Mouse (Mus musculus): ENCODE measurements around the gene Adra2b. TPM values are rescaled to one million over a fixed set of nuclear protein-coding genes. Genes with fewer than 3 reads are reported as not detected.

Adra2b gene
- total RNA-seq, 2 experiments from 2014 or later: 0.84 to 1.1 TPM

DNA sequence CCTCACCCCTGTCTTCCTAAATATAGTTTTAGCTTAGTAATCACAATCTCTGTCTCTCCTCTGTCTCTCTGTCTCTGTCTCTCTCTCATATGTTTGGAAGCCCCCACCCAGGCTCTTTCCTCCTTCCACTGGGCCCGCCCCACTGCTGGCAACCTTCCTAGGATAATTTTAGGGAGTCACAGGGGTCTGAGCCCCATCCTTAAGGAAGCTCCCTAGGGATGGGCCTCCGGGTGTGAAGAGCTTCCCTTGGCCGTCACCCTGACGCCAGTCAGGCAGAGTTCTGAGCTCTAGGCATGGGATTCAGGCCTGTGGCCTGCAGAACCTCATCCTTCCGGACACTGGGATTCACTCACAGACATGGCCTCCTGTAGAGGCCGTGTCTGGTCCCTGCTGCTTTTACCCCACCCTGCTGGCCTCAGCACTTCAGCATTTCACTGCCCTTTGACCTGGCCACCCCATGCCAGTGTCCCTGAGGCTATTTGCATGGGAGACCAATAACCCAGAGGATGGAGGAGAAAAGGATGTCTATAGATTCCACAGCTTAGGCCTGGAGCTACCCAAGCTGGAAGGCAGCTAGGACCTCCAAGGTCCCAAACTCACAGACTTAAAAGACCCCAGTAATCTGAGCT lies 13.5 kb downstream of the Adra2b start:
- intact Hi-C loops (cut with DNase I): no loop called here

DNA sequence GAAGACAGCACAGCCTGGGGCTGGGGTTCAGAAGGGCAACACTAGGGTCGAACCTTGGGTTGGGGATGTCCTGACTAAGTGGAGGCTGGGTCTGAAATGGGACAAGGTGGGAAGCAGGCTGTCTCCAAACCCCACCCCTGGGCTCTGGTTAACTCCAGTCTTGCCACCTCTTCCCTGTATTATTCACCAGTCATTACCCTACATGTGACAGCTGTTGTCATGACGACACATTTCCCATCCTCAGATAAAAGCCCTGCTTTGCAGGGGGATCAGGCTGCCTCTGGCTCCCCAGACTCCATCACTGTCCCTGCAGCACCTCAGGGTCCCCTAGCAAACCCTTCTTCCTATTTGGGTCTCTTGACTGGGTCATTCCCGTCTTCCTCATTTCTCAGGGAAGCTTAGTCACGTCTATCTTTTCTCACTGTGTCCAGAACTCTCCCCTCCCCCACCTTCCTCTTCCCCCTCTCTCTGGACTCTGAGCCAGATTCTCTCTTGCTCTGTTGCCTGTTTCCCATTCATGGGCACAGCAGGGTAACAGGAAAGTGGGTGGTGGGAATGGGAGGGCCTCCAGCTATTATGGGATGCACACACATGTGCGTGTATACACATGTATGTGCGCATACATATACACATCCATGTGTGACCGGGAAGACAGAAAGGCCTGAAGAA lies 15.1 kb downstream of the Adra2b start:
- DNase-seq: no peak
- intact Hi-C loops (cut with DNase I): no loop called here

More for the DNA sequence above, 13.5 kb downstream of the Adra2b start:
- no peak for DNase-seq

DNA sequence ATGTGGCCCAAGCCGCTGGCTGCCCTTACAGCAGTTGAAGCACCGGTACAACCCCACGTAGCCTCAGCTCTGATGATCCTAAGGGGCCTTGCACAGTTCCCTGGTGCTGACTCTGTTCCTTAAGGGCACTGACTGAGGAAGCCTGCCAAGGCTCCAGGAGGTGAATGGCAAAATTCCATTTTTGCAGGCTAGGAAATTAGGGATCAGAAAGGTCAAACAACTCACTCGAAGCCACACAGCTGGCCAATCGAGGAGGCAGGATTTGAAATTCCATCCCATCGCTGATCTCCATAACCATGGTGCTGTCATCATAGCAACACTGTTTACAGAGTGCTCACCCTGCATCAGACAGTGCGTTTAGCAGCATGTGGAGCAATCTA lies 15.6 kb downstream of the Adra2b start:
- intact Hi-C loops (cut with DNase I): no loop called here
- no peak for DNase-seq

DNA sequence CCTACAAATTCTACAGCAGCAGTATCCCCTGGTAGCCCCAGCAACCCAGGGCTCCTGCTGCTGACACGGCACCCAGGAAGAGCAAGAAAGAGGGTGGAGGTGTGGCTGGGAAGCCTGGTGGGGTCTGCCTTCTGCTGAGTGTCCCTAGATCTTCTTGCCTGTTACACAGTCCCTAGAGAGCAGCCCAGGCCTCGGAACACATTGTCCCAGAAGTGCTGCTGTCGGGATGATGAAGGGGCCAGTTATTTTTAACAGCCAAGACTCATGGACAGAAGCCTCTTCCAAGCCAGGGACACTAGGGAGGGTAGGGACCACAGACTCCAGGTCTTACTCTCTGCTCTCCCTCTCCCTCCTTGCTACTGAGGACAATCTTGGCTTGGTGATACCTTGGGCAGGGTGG lies 16.2 kb downstream of the Adra2b start:
- intact Hi-C loops (cut with DNase I): no loop called here
- DNase-seq: peak in 1 of 2 experiments; percentile 11

DNA sequence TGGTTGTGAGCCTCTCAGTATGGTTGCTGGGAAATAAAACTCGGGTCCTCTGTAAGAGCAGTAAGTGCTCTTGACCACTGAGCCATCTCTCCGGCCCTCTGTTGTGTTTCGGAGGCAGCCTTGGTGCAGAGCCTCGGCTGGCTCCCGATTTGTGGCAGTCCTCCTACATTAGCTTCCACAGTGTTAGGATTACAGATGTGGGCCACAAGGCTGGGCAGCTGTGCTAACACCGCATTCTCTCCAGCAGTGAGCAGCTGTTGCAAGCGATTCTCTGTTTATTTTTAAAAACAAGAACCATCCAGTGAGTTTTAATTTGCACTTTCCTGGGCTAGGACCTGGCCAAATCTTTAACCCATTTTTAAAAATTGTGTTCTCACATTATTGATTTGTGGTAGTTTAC lies 20.9 kb downstream of the Adra2b start:
- intact Hi-C loops (cut with DNase I): no loop called here
- peak; percentile 54 to 55 for DNase-seq

DNA sequence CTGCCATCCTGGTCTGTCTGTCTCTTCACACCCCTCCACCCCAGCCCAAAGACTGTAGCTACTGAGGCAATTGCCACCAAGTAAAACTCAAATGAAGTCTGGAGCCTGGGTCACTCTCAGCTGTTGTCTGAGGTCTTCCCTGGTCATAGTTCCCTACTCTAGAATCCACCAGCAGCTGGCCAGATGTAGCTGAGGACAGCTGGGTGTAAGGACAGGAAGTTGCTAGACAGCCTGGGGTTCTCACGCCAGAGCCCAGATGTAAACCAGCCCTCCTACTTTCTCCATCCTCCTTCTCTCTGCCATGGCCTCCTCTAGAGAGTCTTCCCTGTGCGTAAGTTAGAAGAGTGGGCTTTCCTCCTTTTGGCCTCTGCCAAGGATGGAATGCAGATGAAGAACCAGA lies 24.5 kb downstream of the Adra2b start:
- peak; percentile 40 to 59 for DNase-seq
- intact Hi-C loops (cut with DNase I): no loop called here

DNA sequence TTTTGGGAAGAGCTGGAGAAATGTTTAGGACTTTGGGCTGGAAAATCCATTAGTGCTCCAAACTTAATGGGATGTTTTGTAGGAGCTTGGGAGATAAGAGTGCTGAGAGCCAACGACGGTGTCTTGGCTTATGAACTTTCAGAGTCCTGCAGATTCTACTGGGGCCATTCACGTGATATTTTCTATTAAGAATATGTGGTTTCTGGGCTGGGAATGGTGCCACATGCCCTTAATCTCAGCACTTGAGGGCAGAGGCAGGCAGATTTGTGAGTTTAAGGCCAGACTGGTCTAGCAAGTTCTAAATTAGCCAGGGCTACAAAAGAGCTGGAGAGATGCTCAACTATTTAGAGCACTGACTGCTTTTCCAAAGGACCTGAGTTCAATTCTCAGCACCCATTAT lies 27.3 kb downstream of the Adra2b start:
- intact Hi-C loops (cut with DNase I): no loop called here
- no peak for DNase-seq

DNA sequence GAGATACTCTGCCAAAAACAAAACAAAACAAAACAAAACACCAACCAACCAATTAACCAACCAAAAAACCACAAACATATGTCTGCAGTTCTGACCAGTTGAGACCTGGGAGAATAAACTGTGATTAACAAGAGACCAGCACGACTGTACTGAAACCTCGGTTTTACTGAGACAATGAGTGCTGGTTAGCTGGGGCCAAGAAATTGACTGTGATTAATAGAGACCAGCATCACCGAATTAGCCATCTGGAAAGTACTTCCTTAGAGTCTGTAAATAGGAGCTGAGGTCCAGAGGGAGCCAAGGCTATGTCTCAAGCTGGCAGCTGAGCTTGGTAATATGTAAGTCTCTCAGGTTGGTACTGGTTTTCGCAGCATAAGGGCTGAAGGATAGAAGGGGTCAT lies 27.8 kb downstream of the Adra2b start:
- no peak for DNase-seq
- intact Hi-C loops (cut with DNase I): no loop called here

DNA sequence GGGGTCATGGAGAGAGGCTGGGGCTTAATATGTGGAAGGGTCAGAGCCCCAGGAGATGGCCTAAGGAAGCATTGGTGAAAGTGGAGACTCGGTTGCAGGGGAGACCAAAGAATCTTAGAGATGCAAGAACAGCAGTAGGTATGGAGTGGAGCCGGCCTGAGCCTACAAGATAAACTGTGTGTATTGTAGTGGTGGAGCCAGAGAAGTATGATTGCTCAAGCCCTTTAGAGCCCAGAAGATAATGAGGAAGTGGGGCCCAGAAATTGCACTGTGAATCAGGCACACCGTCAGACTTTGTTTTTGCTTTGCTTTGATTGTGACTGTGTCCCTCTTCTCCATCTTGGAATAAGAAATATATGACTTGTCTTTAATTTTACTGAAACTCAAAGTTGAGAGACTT lies 28.3 kb downstream of the Adra2b start:
- DNase-seq: no peak
- intact Hi-C loops (cut with DNase I): no loop called here

DNA sequence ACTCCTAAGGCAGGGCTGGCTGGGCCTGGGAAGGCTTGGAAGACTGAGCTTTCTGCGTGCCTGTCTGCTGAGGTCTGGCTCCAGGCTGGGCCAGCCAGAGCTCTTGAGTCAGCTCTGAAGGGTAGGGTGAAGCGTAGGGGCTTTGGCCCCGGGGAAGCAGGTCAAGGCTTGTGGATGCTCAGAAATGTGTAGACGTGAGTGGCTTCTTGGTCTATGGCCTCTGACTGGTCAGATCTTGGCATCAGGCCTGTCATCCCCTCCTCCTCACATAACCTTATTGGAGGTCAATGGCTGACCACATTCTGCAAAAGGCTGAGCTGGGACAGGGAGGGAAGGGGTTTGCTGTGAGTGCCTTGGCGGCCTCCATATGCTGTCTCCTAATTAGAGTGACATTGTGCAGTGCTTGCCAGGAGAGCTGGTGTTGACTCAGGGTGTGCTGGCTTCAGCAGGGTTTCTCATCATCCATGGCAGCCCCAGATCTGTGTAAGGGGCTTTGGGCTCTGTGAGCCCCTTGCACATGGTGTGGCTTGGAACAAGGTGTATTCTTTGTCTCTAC lies 31.7 kb downstream of the Adra2b start:
- intact Hi-C loops (cut with DNase I): no loop called here
- no peak for DNase-seq

DNA sequence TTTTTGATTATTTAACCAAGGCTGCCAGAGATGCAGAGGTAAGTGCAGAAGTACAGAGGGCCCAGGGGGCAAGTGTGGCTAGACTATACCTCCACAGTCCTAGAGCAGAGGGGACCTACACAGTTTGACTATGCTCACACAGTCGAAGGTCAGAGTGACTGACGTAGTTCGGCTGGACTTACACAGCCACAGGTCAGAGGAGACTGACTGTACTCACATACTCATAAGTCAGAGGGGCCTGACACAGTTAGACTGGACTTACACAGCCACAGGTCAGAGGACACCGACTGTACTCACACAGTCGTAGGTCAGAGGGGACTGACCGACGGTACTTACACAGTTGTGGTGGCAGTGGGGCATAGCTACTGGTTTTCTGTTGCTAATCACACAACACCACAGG lies 35.7 kb downstream of the Adra2b start:
- intact Hi-C loops (cut with DNase I): no loop called here
- DNase-seq: no peak

DNA sequence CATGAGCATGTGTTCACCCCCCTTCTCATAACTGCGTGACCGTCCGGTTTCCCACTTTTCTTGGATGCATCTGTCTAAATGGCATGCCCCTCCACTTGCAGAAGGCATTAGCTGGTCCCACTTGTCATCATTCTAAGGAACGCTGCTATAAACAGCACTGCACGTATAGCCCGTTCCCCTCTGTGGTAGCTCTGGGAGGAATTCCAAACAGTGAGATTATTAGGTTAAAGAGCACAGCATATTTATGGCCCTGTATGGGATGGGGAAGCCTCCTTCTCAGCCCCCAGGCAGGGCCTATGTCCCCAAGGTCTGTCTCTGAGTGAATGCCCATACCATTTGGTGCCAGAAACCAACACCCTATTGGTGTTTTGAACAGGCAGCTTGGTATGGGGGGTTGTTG lies 48.1 kb downstream of the Adra2b start:
- no peak for DNase-seq
- intact Hi-C loops (cut with DNase I): no loop called here

DNA sequence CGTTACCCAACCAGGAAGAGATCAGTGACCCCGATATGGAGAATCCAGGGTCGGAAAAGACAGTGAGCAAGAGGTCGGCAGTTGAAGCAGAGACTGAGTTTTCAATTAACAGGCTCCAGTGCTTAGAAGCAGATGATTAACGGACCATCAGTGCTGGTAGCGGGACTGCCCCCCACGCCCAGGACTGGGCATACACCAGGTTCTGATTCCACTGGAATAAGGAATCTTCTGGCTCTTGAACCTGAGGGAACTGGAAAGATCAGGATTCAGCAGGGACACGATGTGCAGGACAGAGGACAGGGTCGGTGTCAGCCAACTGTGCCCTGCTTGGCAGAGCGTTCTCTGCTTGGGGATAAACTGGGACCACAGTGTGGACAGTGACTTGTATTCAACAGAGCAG lies 52.8 kb downstream of the Adra2b start:
- DNase-seq: no peak
- intact Hi-C loops (cut with DNase I): no loop called here

DNA sequence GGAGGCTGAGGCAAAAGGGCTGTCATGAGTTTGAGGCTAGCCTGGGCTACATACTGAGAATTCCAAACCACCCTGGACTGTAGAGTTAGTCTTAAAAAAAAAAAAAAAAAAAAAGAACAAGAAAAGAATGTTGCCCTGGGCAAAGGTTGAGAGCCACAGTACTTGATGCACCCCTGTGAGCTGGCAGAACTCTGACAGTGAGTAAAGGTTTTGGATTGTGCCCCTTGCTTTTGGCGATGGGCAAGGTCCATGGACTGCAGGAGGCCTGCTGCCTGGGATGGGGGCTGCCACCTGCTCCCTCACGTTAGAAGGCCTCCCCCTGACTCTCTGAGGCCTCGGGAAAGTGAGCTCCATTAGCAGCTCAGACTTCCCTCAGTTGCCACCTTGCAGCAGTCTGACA lies 53.7 kb downstream of the Adra2b start:
- intact Hi-C loops (cut with DNase I): no loop called here
- DNase-seq: no peak

Other genes with a start within 250 kb of the Adra2b start
- 10 to 100 TPM; 13.7 to 15.2 TPM for gene Ncaph, start 229.3 kb upstream of the Adra2b start, total RNA-seq (2021)
- gene Itpripl1, start 219.8 kb upstream of the Adra2b start, total RNA-seq (2021): 10 to 100 TPM; 14.1 to 15.3 TPM
- gene 1810024B03Rik, start 154.9 kb upstream of the Adra2b start, total RNA-seq (2021): under 1 TPM; 0.53 to 0.67 TPM
- 10 to 100 TPM; 63.3 to 66.8 TPM for gene Snrnp200, start 154.8 kb upstream of the Adra2b start, total RNA-seq (2021)
- 10 to 100 TPM; 57.2 to 60.4 TPM for gene Ciao1, start 115.4 kb upstream of the Adra2b start, total RNA-seq (2021)
- 10 to 100 TPM; 39.4 to 40.4 TPM for gene Tmem127, start 115.3 kb upstream of the Adra2b start, total RNA-seq (2021)
- gene Stard7, start 93.0 kb upstream of the Adra2b start, total RNA-seq (2021): 100 to 1,000 TPM; 184 to 187 TPM
- gene Dusp2, start 27.0 kb upstream of the Adra2b start, total RNA-seq (2021): 1 to 10 TPM; 1.2 to 1.8 TPM
- not detected for gene Astl, start 24.6 kb upstream of the Adra2b start, total RNA-seq (2021)
- not detected for gene Gpat2, start 62.0 kb downstream of the Adra2b start, total RNA-seq (2021)
- gene Fahd2a, start 81.4 kb downstream of the Adra2b start, total RNA-seq (2021): 10 to 100 TPM; 25.2 to 25.3 TPM
- gene Kcnip3, start 158.9 kb downstream of the Adra2b start, total RNA-seq (2021): 1 to 10 TPM; 1.2 to 1.8 TPM
- gene Prom2, start 178.3 kb downstream of the Adra2b start, total RNA-seq (2021): under 1 TPM in 1 of 2 experiments, not detected in 1; 0.17 TPM
- 1 to 10 TPM; 1.3 to 1.8 TPM for gene Zfp661, start 223.9 kb downstream of the Adra2b start, total RNA-seq (2021)
- gene Mrps5, start 224.0 kb downstream of the Adra2b start, total RNA-seq (2021): 100 to 1,000 TPM in 1 of 2 experiments, 10 to 100 TPM in 1; 97.3 to 122 TPM

All from heart, postnatal 10 days (tissue).